Mouse (Mus musculus): ENCODE data around the gene Tmprss12.
"Not testable (repeated sequence)": the region's sequence is repeated elsewhere in the genome, so short reads cannot be mapped to it uniquely, and the experiment has no call there.

Gene Tmprss12

DNA sequence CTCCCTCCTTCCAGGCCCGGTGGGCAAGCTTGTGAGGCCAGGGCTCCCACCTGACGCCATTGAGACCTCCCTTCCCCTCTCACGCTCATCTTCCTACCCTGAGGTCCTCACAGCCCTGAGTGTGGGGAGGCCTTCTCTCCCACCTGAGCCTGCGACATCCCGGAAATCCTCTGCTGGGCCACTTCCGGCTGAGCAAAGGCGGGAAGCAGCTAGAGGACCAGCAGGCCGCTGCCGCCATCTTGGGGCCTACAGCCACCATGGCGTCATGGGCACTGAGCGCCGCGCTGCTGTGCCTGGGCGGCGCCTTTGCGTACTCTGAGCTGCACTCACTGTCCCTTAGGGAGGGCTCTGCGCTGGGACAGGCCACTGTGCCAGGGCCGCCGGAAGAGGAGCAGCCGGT is at the start of gene Tmprss12:
Gene Tmprss12, plus strand, starts transcription at position 212 of the 400 bp plus-strand sequence.
- DNase-seq (ENCODE audit: low spot score), result no peak

- DNase-seq (ENCODE audit: low spot score), result no peak
These were observed 48.8 kb upstream of the Tmprss12 start for GRCm38 (mm10) chr15:100231616-100232525.

- DNase-seq (ENCODE audit: low spot score), result no peak
These were observed 45.2 kb upstream of the Tmprss12 start for GRCm38 (mm10) chr15:100235208-100235965.

DNA sequence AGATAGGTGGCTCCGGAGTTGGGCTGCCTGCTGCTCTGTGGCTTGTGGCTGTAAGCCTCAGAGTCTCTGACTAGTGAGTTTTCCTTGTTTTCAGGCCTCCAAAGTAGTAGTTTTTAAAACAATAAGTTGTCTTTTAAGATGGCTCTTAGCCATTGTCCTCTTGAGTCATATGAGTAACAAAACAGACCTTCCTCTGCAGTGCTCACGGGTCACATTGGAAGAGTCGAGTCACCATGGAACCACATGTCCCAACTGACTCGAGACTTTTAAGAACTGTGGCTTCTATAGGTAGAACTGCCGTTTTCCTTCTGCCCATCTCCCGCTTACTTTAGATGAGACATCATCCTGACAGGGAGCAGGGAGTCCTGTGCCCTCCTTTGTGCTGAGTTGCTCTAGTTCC is 43.7 kb upstream of the Tmprss12 start:
- DNase-seq (ENCODE audit: low spot score), result no peak

DNA sequence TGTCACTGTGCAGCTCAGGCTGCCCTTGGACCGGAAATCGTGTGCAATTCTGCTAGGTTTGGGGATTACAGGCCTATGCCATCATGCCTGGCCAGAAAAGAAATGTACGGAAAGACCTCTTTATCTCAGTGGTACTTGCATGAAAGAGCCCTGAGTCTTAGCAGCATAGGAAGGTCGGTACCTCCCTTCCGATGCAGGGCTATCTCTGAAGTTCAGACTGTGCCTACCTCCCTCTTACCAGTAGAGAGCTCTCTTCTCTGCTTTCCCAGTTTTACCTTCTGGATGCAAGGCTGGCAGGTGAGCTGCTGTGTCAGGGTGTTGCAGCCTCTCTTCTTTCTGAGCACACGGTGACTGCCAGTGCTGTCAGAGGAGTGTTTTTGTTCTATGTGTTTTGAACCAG is 38.9 kb upstream of the Tmprss12 start:
- no peak for DNase-seq (ENCODE audit: low spot score)

- DNase-seq (ENCODE audit: low spot score), result no peak
These were observed 34.7 kb upstream of the Tmprss12 start for GRCm38 (mm10) chr15:100245951-100246350.

DNA sequence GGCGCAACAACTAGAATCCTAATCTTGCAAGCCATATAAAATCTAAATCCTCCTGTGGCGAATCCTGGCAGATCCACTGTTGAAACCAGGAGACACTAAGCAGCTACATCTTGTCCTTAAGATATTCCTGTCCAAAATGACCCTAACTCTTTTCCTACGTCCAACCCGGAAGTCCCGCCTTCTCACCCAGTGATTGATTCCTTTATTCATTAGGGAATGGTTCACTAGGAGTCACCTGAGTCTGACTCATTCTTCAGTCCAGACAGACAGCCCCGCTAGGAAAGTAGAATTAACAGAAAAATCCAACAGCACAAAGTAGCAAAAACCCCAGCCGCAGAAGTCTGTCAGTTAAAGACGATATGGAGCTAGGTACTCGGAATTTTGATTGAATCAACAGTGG is 33.3 kb upstream of the Tmprss12 start:
- no peak for DNase-seq (ENCODE audit: low spot score)

DNA sequence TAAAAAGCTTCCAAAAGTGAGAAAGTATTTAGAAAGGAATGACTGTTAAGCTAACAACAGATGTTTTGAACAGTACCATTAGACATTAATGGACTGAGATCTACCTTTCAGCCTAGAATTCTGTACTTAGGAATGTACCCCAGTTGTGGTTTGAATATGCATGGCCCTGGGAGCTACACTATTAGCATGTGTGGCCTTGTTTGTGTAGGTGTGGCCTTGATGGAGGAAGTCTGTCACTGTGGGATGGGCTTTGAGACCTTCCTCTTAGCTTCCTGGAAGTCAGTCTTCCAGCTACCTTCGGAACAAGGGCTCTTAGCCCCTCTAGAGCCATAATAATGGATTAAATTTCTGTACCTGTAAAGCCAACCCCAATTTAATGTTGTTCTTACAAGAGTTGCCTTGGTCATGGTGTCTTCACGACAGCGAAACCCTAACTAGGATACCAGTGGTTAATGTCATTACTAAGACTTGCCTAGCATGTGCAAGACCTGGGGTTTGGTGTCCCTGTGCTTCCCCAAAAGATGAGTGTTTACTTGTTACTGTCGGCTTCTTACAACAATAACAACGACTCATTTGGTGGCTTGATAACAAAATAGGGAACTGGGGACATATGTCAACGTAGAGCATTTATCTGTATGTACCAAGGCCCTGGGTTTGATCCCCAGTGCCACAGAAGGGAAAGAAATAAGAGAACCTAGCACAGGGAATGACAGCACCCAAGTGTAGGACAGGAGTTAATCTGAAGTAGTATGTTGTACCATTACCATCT is 31.8 kb upstream of the Tmprss12 start:
- no peak for DNase-seq (ENCODE audit: low spot score)

DNA sequence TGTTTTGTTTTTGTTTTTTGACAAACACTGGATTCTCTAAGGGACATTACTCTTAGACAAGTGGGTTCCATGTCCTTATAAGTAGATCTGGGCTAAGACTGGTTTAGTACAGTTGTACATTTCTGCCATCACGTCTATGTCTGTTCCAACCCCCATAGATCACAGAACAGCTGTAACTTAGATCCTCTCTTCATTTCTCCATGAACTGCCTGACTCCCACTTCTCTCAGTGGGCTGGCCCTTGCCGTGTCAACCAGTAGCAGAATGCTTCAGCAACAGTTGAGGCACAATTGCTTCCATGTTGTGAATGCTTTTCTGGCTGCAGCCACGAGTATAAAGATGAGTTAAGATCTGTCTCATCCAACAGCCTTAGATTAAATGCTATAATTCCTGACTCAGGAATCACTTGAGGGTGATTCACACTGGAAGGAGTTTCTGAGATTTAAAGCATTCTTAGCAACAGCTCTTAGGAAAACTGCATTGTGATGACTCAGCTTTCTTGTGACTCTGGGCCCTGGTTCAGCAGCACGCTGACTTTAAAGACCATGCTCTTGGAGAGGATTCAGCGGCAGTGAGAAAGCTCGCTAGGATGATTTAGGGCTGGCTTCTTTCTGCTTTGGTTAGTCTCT is 29.4 kb upstream of the Tmprss12 start:
- peak; percentile 29 for DNase-seq (ENCODE audit: low spot score)

DNA sequence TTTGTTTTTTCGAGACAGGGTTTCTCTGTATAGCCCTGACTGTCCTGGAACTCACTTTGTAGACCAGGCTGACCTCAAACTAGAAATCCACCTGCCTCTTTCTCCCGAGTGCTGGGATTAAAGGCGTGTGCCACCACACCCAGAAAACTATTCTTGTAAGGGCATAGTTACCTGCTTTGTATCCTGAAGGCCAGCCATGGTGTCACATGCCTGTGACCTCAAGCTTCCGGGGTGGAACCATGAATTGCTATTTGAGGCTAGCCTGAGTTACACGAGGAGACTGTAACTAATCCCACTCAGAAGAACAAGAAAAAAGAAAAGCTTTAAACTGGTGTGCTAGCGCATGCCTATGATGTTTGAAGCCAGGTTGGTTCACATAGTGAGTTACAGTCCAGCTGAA is 24.3 kb upstream of the Tmprss12 start:
- DNase-seq (ENCODE audit: low spot score), result no peak

- no peak for DNase-seq (ENCODE audit: low spot score)
These were observed 23.3 kb upstream of the Tmprss12 start for GRCm38 (mm10) chr15:100257305-100257704.

- no peak for DNase-seq (ENCODE audit: low spot score)
These were observed 21.8 kb upstream of the Tmprss12 start for GRCm38 (mm10) chr15:100258646-100259425.

DNA sequence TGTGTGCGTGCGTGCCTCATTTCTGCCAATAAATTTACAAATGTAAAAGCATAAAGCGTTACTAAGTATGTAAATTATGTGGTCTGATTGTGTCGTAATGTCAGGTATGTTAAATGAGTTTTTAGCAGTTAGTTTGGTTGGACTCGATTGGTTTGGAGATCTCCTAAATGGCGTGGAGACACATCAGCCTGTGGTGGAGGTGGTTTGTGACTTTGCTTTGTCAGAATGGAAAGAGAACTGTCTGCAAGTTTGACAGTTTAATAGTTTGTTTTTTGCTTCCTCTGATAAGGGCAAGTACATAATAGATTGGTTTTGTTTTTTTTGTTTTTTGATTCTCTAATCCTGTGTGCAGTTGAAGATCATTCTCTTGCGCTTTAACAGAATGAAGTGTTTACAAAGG is 20.3 kb upstream of the Tmprss12 start:
- DNase-seq (ENCODE audit: low spot score), result not testable (repeated sequence)

GRCm38 (mm10) chr15:100263246-100263905 is 17.3 kb upstream of the Tmprss12 start:
- DNase-seq (ENCODE audit: low spot score), result no peak

DNA sequence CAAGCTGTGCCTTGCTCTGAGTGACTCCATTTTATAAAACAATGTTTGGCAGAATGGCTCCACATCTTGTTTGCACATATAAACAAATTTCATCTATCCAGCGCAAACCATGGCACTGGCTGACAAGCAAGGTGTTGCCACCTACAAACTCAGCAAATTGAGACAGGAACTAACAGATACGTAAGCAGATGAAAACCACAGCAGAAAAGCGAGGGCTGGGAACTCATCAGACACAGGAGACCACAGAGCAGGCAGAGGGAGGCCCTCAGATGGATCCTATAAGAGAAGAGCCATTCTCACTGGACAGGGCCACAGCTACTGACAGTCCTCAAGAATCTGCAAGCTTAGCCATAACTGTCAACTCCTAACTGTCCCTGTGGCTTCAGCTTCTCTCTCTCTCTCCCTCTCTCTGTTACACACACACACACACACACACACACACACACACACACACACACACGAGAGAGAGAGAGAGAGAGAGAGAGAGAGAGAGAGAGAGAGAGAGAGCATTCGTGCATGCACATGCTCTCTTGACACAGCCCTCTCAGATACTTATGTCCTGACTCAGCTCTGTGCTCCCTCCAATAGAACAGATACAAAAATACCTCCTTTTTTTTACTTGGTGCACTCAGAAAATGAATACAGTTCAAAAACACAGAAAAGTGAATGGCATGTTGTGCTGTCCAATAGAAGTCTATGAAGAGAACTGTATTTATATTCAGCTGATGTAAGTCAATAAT is 14.9 kb upstream of the Tmprss12 start:
- DNase-seq (ENCODE audit: low spot score), result no peak

DNA sequence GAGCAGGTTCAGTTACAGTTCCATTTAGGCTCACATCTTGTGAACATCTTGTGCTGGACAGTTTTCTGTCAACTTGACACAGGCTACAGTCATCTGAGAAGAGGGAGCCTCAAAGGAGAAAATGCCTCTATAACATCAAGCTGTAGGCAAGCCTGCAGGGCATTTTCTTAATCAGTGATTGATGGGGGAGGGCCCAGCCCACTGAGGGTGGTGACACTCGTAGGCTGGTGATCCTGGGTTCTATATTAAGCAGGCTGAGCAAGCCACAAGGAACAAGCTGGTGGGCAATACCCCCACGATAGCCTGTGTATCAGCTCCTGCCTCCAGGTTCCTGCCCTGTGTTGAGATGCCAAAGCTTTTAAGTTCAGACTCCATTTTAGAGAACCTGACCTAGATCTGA is 11.7 kb upstream of the Tmprss12 start:
- DNase-seq (ENCODE audit: low spot score), result no peak

GRCm38 (mm10) chr15:100269776-100270175 is 10.9 kb upstream of the Tmprss12 start:
- DNase-seq (ENCODE audit: low spot score), result no peak

- DNase-seq (ENCODE audit: low spot score), result not testable (repeated sequence)
These were observed 10.0 kb upstream of the Tmprss12 start for GRCm38 (mm10) chr15:100270609-100271008.

- no peak for DNase-seq (ENCODE audit: low spot score)
These were observed 9.2 kb upstream of the Tmprss12 start for GRCm38 (mm10) chr15:100271411-100271810.

DNA sequence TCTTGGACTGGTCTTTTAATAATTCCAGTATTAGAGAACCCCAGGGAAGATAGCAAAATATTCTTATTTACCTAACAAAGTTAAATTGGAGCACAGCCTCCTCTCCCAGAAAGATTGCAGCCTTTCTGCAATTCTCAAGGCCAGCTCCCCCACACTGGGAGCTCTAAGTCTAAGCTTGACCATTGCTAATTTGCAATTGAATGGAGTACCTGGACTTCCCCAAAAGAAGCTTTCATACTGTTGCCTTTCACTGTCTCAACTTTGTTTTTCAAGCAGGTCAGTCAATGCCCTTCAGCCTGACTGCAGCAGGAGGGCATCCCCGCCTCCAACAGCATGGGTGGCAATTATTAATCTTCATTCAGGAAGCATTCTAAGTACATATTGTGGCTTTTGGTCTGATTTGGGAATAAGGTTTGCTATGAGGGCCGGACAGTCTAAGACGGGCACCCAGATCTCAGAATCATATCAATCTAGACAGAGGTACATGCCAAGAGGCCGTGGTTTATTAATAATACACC is 6.8 kb upstream of the Tmprss12 start:
- DNase-seq (ENCODE audit: low spot score), result not testable (repeated sequence)

Measured in urinary bladder, postnatal 14 days (tissue).